ENCODE assay signal across 22 mouse cellular contexts in genomic region chr12:105055308-105055707, GRCm38 (mm10). TPM values are rescaled to one million over a fixed set of nuclear protein-coding genes. Genes with fewer than 3 reads are reported as not detected.
DNase-seq lines count a peak whose midpoint lies in the region; ATAC-seq lines count a peak whose summit lies in the region.
"Had no signal": no experiment of that assay in that cellular context is flagged by ENCODE, and none has a peak within 500 bp of the region (broad histone marks: within the 10 kb centered on the region; RNA-seq: fewer than 3 reads in every experiment).

No protein-coding gene starts in this region.

- H3K4me2 ChIP-seq in midbrain, embryonic 11.5 days = no peak overlapping the region
- no peak overlapping the region for H3K4me2 ChIP-seq in midbrain, embryonic 15.5 days
- H3K4me2 ChIP-seq in liver, embryonic 13.5 days = no peak overlapping the region
- H3K4me2 ChIP-seq in liver, embryonic 16.5 days (ENCODE audit: low read depth, low read length) = no peak overlapping the region
- H3K4me2 ChIP-seq: forebrain, embryonic 13.5 days; heart, embryonic 11.5 days; hindbrain, embryonic 12.5 days; hindbrain, embryonic 15.5 days had no signal

- peak; percentile 8 for DNase-seq in midbrain, embryonic 11.5 days (ENCODE audit: low spot score, missing footprints)
- DNase-seq in liver, embryonic 13.5 days = no peak
- DNase-seq in left cerebral cortex, postnatal 25 days (ENCODE audit: low spot score in 2 of 2) = no peak
- DNase-seq: adrenal gland, postnatal 10 days; adrenal gland, postnatal 36 days; B cell, adult 2 months; cerebellum, adult 18-20 months; cerebellum, adult 9-10 months; cerebellum, postnatal 14 days; gastrocnemius, postnatal 10 days; gastrocnemius, postnatal 36 days; heart, adult 2 months had no signal

- H3K4me3 ChIP-seq in midbrain, embryonic 11.5 days (ENCODE audit: low read depth, low read length) = no peak overlapping the region
- no peak overlapping the region for H3K4me3 ChIP-seq in midbrain, embryonic 15.5 days
- no peak overlapping the region for H3K4me3 ChIP-seq in liver, embryonic 13.5 days (replicated peaks)
- H3K4me3 ChIP-seq in liver, embryonic 16.5 days (ENCODE audit: low read depth, low read length) = no peak overlapping the region
- H3K4me3 ChIP-seq: forebrain, embryonic 10.5 days; forebrain, embryonic 13.5 days; heart, adult 2 months; hindbrain, embryonic 12.5 days; hindbrain, embryonic 15.5 days had no signal

- H3K9me3 ChIP-seq in midbrain, embryonic 11.5 days (ENCODE audit: control insufficient read depth, low read length) = no peaks in the 10 kb centered on the region
- no peaks in the 10 kb centered on the region for H3K9me3 ChIP-seq in midbrain, embryonic 15.5 days
- H3K9me3 ChIP-seq in liver, embryonic 13.5 days (replicated peaks) = 0 out of 2 replicates have a peak, but pooled peaks cover 4% of the 10 kb centered on the region
- H3K9me3 ChIP-seq in liver, embryonic 16.5 days (replicated peaks; ENCODE audit: control insufficient read depth, low read length) = no peaks in the 10 kb centered on the region
- H3K9me3 ChIP-seq: forebrain, embryonic 10.5 days; forebrain, embryonic 13.5 days; hindbrain, embryonic 12.5 days; hindbrain, embryonic 15.5 days had no signal

- ATAC-seq in midbrain, embryonic 11.5 days (ENCODE audit: low FRiP score) = no peak
- ATAC-seq in midbrain, embryonic 15.5 days (replicated peaks) = no peak
- peak; percentile 18; the same call in 1 of the 2 replicates for ATAC-seq in liver, embryonic 13.5 days (ENCODE audit: low read depth)
- peak; percentile 64 for ATAC-seq in liver, embryonic 16.5 days (ENCODE audit: low read depth)
- no peak for ATAC-seq in inflammation-experienced regulatory T-cells, adult 6 months
- ATAC-seq: forebrain, embryonic 13.5 days; forebrain, embryonic 16.5 days; Patski had no signal

- intact Hi-C loops in left cerebral cortex, postnatal 25 days (cut with DNase I) = no loop called here

- H3K27me3 ChIP-seq in midbrain, embryonic 11.5 days (ENCODE audit: control insufficient read depth, insufficient read depth, low read length) = no peaks in the 10 kb centered on the region
- no peaks in the 10 kb centered on the region for H3K27me3 ChIP-seq in midbrain, embryonic 15.5 days (replicated peaks)
- H3K27me3 ChIP-seq in liver, embryonic 13.5 days = no peaks in the 10 kb centered on the region
- H3K27me3 ChIP-seq in liver, embryonic 16.5 days (ENCODE audit: control insufficient read depth, insufficient read depth, low read depth, low read length) = no peaks in the 10 kb centered on the region
- H3K27me3 ChIP-seq: forebrain, embryonic 13.5 days; hindbrain, embryonic 12.5 days; hindbrain, embryonic 15.5 days; Patski had no signal

- no peak overlapping the region for H3K27ac ChIP-seq in midbrain, embryonic 11.5 days (ENCODE audit: low read depth, low read length)
- no peak overlapping the region for H3K27ac ChIP-seq in midbrain, embryonic 15.5 days
- H3K27ac ChIP-seq in liver, embryonic 13.5 days = no peak overlapping the region
- no peak overlapping the region for H3K27ac ChIP-seq in liver, embryonic 16.5 days (ENCODE audit: low read length)
- H3K27ac ChIP-seq: forebrain, embryonic 10.5 days; forebrain, embryonic 13.5 days; heart, adult 2 months; hindbrain, embryonic 12.5 days; hindbrain, embryonic 15.5 days had no signal

- H3K4me1 ChIP-seq in midbrain, embryonic 11.5 days (ENCODE audit: control insufficient read depth, insufficient read depth, low read length) = no peaks in the 10 kb centered on the region
- H3K4me1 ChIP-seq in midbrain, embryonic 15.5 days = no peaks in the 10 kb centered on the region
- peaks cover 11% of the 10 kb centered on the region for H3K4me1 ChIP-seq in liver, embryonic 13.5 days (replicated peaks)
- H3K4me1 ChIP-seq in liver, embryonic 16.5 days (ENCODE audit: control insufficient read depth, low read depth, low read length) = no peaks in the 10 kb centered on the region; the same call in 1 of the 2 replicates
- H3K4me1 ChIP-seq: forebrain, embryonic 10.5 days; forebrain, embryonic 13.5 days; hindbrain, embryonic 12.5 days; hindbrain, embryonic 15.5 days had no signal

- WGBS in midbrain, embryonic 11.5 days = 79% methylated on average over 6 of the region's 6 CpGs
- WGBS in midbrain, embryonic 15.5 days = 84% methylated on average over 6 of the region's 6 CpGs
- WGBS in liver, embryonic 13.5 days (ENCODE audit: insufficient replicate concordance) = 73% methylated on average over 6 of the region's 6 CpGs
- WGBS in liver, embryonic 16.5 days (ENCODE audit: insufficient replicate concordance) = 68% methylated on average over 6 of the region's 6 CpGs

- no peaks in the 10 kb centered on the region for H3K36me3 ChIP-seq in midbrain, embryonic 11.5 days (ENCODE audit: control insufficient read depth, insufficient read depth, low read length)
- H3K36me3 ChIP-seq in midbrain, embryonic 15.5 days (replicated peaks) = no peaks in the 10 kb centered on the region
- 0 out of 2 replicates have a peak, but pooled peaks cover 9% of the 10 kb centered on the region for H3K36me3 ChIP-seq in liver, embryonic 13.5 days
- no peaks in the 10 kb centered on the region for H3K36me3 ChIP-seq in liver, embryonic 16.5 days (ENCODE audit: control insufficient read depth, insufficient read depth)
- H3K36me3 ChIP-seq: forebrain, embryonic 10.5 days; hindbrain, embryonic 12.5 days; hindbrain, embryonic 15.5 days had no signal

- H3K9ac ChIP-seq in midbrain, embryonic 11.5 days (ENCODE audit: low read length) = no peak overlapping the region
- H3K9ac ChIP-seq in midbrain, embryonic 15.5 days = no peak overlapping the region
- no peak overlapping the region for H3K9ac ChIP-seq in liver, embryonic 13.5 days
- H3K9ac ChIP-seq in liver, embryonic 16.5 days (ENCODE audit: low read depth, low read length) = no peak overlapping the region
- H3K9ac ChIP-seq: forebrain, embryonic 13.5 days; hindbrain, embryonic 12.5 days; hindbrain, embryonic 15.5 days had no signal

RNA-seq across cellular contexts. Expression of gene Glrx5, which starts 22.8 kb away (rescaled TPM):
- polyA plus RNA-seq in midbrain, embryonic 11.5 days (2014; fragmentation: Nextera tagmentation; extraction: Ambion mirVana) = 186 and 197 TPM in 2 replicates
- 143 and 144 TPM in 2 replicates for polyA plus RNA-seq in midbrain, embryonic 15.5 days (2015; fragmentation: Nextera tagmentation; extraction: Ambion mirVana)
- polyA plus RNA-seq in liver, embryonic 13.5 days (2015; fragmentation: Nextera tagmentation; extraction: Ambion mirVana) = 591 and 653 TPM in 2 replicates
- polyA plus RNA-seq in liver, embryonic 16.5 days (2015; fragmentation: Nextera tagmentation; extraction: Ambion mirVana) = 424 and 446 TPM in 2 replicates
- 1 to 10 TPM; 4.0 to 6.9 (median 6.6) TPM for polyA plus RNA-seq in inflammation-experienced regulatory T-cells, adult 6 months (2017; shearing (Covaris generic))
- total RNA-seq in left cerebral cortex, postnatal 25 days (2021) = 10 to 100 TPM; 50.8 to 53.6 TPM

RNA-seq across cellular contexts. Expression of gene Syne3, which starts 45.7 kb away (rescaled TPM):
- polyA plus RNA-seq in midbrain, embryonic 11.5 days (2014; fragmentation: Nextera tagmentation; extraction: Ambion mirVana) = 0.10 TPM in 1 of 2 replicates, not detected in the other
- 0.40 and 0.49 TPM in 2 replicates for polyA plus RNA-seq in midbrain, embryonic 15.5 days (2015; fragmentation: Nextera tagmentation; extraction: Ambion mirVana)
- 2.0 TPM in 2 replicates for polyA plus RNA-seq in liver, embryonic 13.5 days (2015; fragmentation: Nextera tagmentation; extraction: Ambion mirVana)
- polyA plus RNA-seq in liver, embryonic 16.5 days (2015; fragmentation: Nextera tagmentation; extraction: Ambion mirVana) = 2.8 TPM in 2 replicates
- 1 to 10 TPM; 2.2 to 5.4 (median 3.0) TPM for polyA plus RNA-seq in inflammation-experienced regulatory T-cells, adult 6 months (2017; shearing (Covaris generic))
- total RNA-seq in left cerebral cortex, postnatal 25 days (2021) = 1 to 10 TPM in 1 of 2 experiments, under 1 TPM in 1; 0.98 to 1.3 TPM

Comparison
In these comparisons a context has a peak if more than half of its experiments do, and no peak if none do; other contexts are left out.
1. ATAC-seq: peak in liver, embryonic 13.5 days (single experiment) and liver, embryonic 16.5 days (single experiment); none in midbrain, embryonic 11.5 days (single experiment), midbrain, embryonic 15.5 days (single experiment) and inflammation-experienced regulatory T-cells, adult 6 months (single experiment).
2. RNA of gene Glrx5, which starts 22.8 kb away (polyA plus RNA-seq): 591 to 653 TPM in liver, embryonic 13.5 days, 424 to 446 TPM in liver, embryonic 16.5 days, 186 to 197 TPM in midbrain, embryonic 11.5 days and 143 to 144 TPM in midbrain, embryonic 15.5 days; 4.0 to 6.9 TPM in inflammation-experienced regulatory T-cells, adult 6 months; every median in the first group is over 10 times any median in the second.